Mouse (Mus musculus) embryonic facial prominence, embryonic 14.5 days (tissue): ENCODE measurements around the gene Olfr684. TPM values are rescaled to one million over a fixed set of nuclear protein-coding genes. Genes with fewer than 3 reads are reported as not detected.

Source experiments
- ATAC-seq: fragments of 200-750 bp; cut with Nextera tagmentation; 2 replicates; pipeline ENCODE4 v1.8.0; 2017; ENCODE audit warnings: low read depth, moderate number of reproducible peaks, moderate TSS enrichment
- DNase-seq: peaks from one replicate; pipeline ENCODE4 v3.0.0-alpha.2; 2015; ENCODE audit warnings: low spot score
- H3K27ac ChIP-seq: fragments of 300-500 bp; sonication (generic); replicated peaks from 2 replicates; pipeline ENCODE4 v1.5.1; 2014; ENCODE audit warnings: low read depth, mild to moderate bottlenecking, low read length, moderate library complexity
- H3K27me3 ChIP-seq: fragments of 300-500 bp; sonication (generic); replicated peaks from 2 replicates; pipeline ENCODE4 v1.6.1; 2014; ENCODE audit warnings: low read length; ENCODE audit not compliant: control insufficient read depth, insufficient read depth
- H3K36me3 ChIP-seq: fragments of 300-500 bp; sonication (generic); 2 replicates; pipeline ENCODE4 v1.6.1; 2014; ENCODE audit warnings: low read length, mixed read lengths; ENCODE audit not compliant: control insufficient read depth, insufficient read depth
- H3K4me1 ChIP-seq: fragments of 300-500 bp; sonication (generic); 2 replicates; pipeline ENCODE4 v1.6.1; 2014; ENCODE audit warnings: antibody characterized with exemption, low read length; ENCODE audit not compliant: control insufficient read depth, insufficient read depth
- H3K4me2 ChIP-seq: fragments of 300-500 bp; sonication (generic); 2 replicates; pipeline ENCODE4 v1.6.1; 2014; ENCODE audit warnings: low read depth, mild to moderate bottlenecking, low read length, moderate library complexity, mixed read lengths
- H3K4me3 ChIP-seq: fragments of 300-500 bp; sonication (generic); 2 replicates; pipeline ENCODE4 v1.5.1; 2014; ENCODE audit warnings: low read depth, mild to moderate bottlenecking, low read length
- H3K9ac ChIP-seq: fragments of 300-500 bp; sonication (generic); 2 replicates; pipeline ENCODE4 v1.6.1; 2014; ENCODE audit warnings: low read depth, mild to moderate bottlenecking, low read length, moderate library complexity, mixed read lengths
- H3K9me3 ChIP-seq: fragments of 300-500 bp; sonication (generic); 2 replicates; pipeline ENCODE4 v1.6.1; 2016; ENCODE audit warnings: low read length; ENCODE audit not compliant: control insufficient read depth
- WGBS: fragments of 180-500 bp; shearing (Covaris S2); extraction: QIAGEN DNeasy Blood & Tissue Kit; methylation state at CpG from one replicate; pipeline ENCODE4 v1.1.7; 2014; 5-methylcytosine and 5-hydroxymethylcytosine counted together
- polyA plus RNA-seq: library from polyadenylated mRNA; unstranded; fragments of >200 nt; fragmentation: Nextera tagmentation; extraction: Ambion mirVana; gene quantifications from 2 replicates; pipeline ENCODE4 v1.2.1, GENCODE M21; 2014

Gene Olfr684
- polyA plus RNA-seq = not detected in 2 replicates

DNA sequence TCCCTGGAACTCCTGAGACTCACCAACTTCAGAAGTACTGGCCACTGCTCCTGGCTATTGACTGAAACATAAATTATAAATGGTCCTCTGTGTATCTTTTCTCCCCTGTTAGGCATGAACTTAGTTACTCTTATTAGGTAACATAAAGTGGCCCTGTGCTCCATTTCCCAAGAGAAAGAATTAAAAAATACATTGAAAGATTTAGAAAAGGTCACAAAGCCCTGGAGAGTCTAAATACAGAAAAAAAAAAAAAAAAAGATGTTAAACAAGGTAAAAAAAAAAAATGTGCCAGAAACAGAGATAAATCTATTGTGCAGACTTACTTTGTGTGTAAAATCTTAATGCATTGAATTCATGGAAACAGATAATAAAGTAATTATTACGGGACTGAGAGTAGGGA is at the start of gene Olfr684:
Olfr684 (minus strand) TSS at position 101 of the 400 bp plus-strand sequence.
- no peaks in the 10 kb centered on the region for H3K36me3 ChIP-seq
- DNase-seq (no peak), ATAC-seq (no peak)
- no peak within 1 kb of the TSS for H3K27ac ChIP-seq
- no peak within 1 kb of the TSS for H3K9ac ChIP-seq
- no peaks in the 10 kb centered on the region for H3K27me3 ChIP-seq
- no peaks in the 10 kb centered on the region for H3K9me3 ChIP-seq
- 67% methylated on average over 1 of the region's 1 CpGs for WGBS
- no peaks in the 10 kb centered on the region for H3K4me1 ChIP-seq
- no peak within 1 kb of the TSS for H3K4me3 ChIP-seq
- no peak within 1 kb of the TSS for H3K4me2 ChIP-seq

DNA sequence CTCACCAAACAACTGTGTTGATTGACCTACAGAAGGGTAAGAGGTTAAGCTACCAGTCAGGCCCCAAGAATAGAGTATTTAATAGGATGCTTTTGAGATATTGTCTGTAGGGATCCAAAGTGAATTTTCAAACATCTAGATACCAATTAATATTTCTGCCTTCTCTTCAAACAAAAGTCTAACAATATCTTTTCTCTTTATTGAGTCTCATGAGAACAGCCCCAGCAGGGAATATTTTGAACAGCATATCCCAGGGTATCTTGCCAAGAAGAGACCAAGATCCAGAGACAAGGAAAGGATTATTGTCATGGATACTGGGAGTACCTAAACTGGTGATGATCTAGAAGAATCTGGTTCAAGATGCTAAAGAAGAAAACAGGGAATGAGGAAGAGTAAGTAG is 43.9 kb upstream of the Olfr684 start, which contains the start of gene Olfr686:
Olfr686 (minus strand) TSS at position 101 of the 400 bp plus-strand sequence.
- H3K9me3 ChIP-seq = no peaks in the 10 kb centered on the region
- no peak within 1 kb of the TSS for H3K9ac ChIP-seq
- no peak for DNase-seq
- no peaks in the 10 kb centered on the region for H3K27me3 ChIP-seq
- H3K27ac ChIP-seq = no peak within 1 kb of the TSS
- no peaks in the 10 kb centered on the region for H3K4me1 ChIP-seq
- H3K4me3 ChIP-seq = no peak within 1 kb of the TSS
- H3K36me3 ChIP-seq = no peaks in the 10 kb centered on the region
- no peak for ATAC-seq
- no peak within 1 kb of the TSS for H3K4me2 ChIP-seq

DNA sequence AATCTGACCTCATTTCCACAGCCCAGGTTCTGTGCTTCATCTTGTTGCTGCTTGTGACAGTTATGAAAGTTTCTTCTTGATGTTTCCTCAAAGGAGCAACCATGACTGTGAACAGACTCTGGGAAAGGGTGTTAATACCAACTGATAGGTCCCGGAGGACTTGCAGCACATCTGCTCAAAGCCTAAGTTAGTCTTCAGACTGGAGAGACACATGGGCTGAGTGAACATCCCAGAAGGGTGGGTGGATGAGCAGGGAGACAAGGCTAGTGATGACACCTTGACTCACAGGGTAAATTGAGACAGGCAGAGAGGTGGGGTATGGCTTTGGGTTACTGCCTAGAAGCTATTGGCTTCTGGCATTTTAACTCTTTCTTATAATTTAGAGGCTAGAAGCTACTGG is 22.5 kb upstream of the Olfr684 start, which contains the start of gene Olfr685:
Olfr685 (minus strand) TSS at position 101 of the 400 bp plus-strand sequence.
- 82% methylated on average over 1 of the region's 1 CpGs for WGBS
- no peaks in the 10 kb centered on the region for H3K27me3 ChIP-seq
- no peak for DNase-seq
- no peak within 1 kb of the TSS for H3K27ac ChIP-seq
- H3K4me1 ChIP-seq = no peaks in the 10 kb centered on the region
- H3K9me3 ChIP-seq = no peaks in the 10 kb centered on the region
- H3K9ac ChIP-seq = no peak within 1 kb of the TSS
- H3K4me3 ChIP-seq = no peak within 1 kb of the TSS
- no peak within 1 kb of the TSS for H3K4me2 ChIP-seq
- no peak for ATAC-seq
- H3K36me3 ChIP-seq = no peaks in the 10 kb centered on the region

DNA sequence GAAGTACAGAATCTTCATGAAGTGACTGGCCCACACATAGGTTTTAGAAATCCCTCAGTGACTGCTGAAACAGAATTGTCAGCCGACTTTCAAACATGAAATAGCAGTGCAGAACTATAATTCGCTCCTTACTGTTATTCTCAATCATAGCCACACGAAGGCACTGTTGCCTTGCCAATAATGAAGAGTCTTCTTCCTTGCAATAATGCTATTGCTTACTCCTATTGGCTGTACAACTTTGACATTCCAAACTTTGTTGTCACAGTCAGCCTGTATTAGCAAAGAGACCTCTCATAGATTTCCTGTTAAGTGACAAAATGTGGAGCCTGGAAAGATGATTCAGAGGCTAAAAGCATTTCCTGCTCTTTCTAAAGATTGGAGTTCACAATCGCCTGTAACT is 7.3 kb upstream of the Olfr684 start:
- ATAC-seq (no peak), DNase-seq (peak; percentile 39)
- Histone ChIP-seq H3K4me1 (no peaks in the 10 kb centered on the region), H3K9me3 (no peaks in the 10 kb centered on the region), H3K9ac (no peak overlapping the region), H3K27me3 (no peaks in the 10 kb centered on the region), H3K27ac (no peak overlapping the region), H3K4me3 (no peak overlapping the region), H3K4me2 (no peak overlapping the region), H3K36me3 (no peaks in the 10 kb centered on the region)
- WGBS = 48% methylated on average over 4 of the region's 4 CpGs

DNA sequence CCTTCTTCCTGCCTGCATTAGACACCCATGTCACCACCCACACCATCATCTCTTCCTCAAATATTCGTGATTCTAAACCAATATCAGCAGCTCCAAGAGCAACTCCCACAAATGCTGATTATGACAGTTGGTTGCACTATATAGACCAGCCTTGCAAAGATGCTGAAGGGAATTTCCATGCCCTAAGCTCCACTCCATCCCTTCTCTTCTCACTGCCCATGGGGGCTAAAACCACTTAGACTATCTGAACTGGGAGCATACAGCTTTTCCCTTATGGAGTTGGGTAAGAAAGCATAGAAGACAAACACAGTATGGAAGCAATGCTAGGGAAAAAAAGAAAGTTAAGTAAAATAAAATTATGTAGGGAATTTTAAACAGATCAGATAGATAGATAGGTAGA is 16.5 kb downstream of the Olfr684 start, which contains the start of gene Olfr683:
Olfr683 (minus strand) TSS at position 101 of the 400 bp plus-strand sequence.
- no peak within 1 kb of the TSS for H3K9ac ChIP-seq
- ATAC-seq (no peak), DNase-seq (no peak)
- H3K4me3 ChIP-seq = no peak within 1 kb of the TSS
- no peaks in the 10 kb centered on the region for H3K27me3 ChIP-seq
- 54% methylated on average over 1 of the region's 1 CpGs for WGBS
- no peaks in the 10 kb centered on the region for H3K36me3 ChIP-seq
- H3K4me2 ChIP-seq = no peak within 1 kb of the TSS
- no peaks in the 10 kb centered on the region for H3K4me1 ChIP-seq
- no peak within 1 kb of the TSS for H3K27ac ChIP-seq
- no peaks in the 10 kb centered on the region for H3K9me3 ChIP-seq

DNA sequence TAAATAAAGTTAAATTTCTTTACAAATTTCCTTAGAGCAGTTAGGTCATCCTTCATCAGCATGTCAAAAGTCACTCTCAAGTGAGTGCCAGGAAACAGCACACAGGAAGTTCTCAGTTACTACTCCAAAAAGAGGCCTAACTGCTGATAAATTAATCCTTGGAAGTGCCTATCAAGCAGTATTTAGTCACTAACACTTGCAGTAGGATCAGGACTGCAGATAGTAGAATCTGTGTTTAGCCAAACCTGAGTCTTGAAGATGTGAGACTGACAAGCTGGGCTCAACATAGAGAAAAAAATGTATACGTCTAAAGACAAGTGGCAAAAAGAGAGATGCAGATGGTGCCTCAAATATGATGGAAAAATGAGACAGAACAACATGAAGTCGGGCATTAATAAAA is 22.2 kb downstream of the Olfr684 start:
- Histone ChIP-seq H3K4me2 (no peak overlapping the region), H3K27me3 (no peaks in the 10 kb centered on the region), H3K27ac (no peak overlapping the region), H3K9me3 (no peaks in the 10 kb centered on the region), H3K9ac (no peak overlapping the region), H3K4me3 (no peak overlapping the region), H3K36me3 (no peaks in the 10 kb centered on the region), H3K4me1 (no peaks in the 10 kb centered on the region)
- 80% methylated on average over 2 of the region's 2 CpGs for WGBS
- no peak for DNase-seq
- ATAC-seq = no peak

DNA sequence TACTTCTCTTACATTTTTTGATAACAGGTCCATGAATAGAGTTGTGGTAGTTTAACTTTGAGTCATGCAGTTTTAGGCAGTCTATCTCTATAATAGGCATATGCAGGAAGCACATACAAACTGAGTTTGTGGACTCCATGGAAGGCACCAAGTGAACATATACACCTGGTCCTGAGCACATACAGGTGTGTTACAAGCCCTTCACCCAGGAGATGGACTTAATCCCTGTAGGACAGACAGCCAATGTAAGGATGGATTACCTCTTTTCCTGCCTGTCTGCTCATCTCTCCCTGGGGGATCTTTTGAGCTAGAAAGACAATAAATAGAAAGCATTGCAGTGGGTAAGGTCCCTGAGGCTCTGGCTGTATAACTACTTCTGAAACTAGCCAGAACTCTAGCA is 46.9 kb downstream of the Olfr684 start, which contains the start of gene Olfr681:
Olfr681 (plus strand) TSS at position 301 of the 400 bp plus-strand sequence.
- ATAC-seq (no peak), DNase-seq (no peak)
- no peak within 1 kb of the TSS for H3K27ac ChIP-seq
- no peak within 1 kb of the TSS for H3K4me3 ChIP-seq
- no peaks in the 10 kb centered on the region for H3K27me3 ChIP-seq
- H3K4me2 ChIP-seq = no peak within 1 kb of the TSS
- no peak within 1 kb of the TSS for H3K9ac ChIP-seq
- no peaks in the 10 kb centered on the region for H3K9me3 ChIP-seq
- no peaks in the 10 kb centered on the region for H3K36me3 ChIP-seq
- no peaks in the 10 kb centered on the region for H3K4me1 ChIP-seq

Other genes with a start within 250 kb of the Olfr684 start
- not detected in 2 replicates for gene Olfr667, start 242.2 kb downstream of the Olfr684 start, polyA plus RNA-seq
- not detected in 2 replicates for gene Olfr668, start 235.6 kb downstream of the Olfr684 start, polyA plus RNA-seq
- not detected in 2 replicates for gene Olfr669, start 229.4 kb downstream of the Olfr684 start, polyA plus RNA-seq
- gene Olfr670, start 201.0 kb downstream of the Olfr684 start, polyA plus RNA-seq = not detected in 2 replicates
- gene Olfr671, start 184.5 kb downstream of the Olfr684 start, polyA plus RNA-seq = not detected in 2 replicates
- 0.22 and 0.36 TPM in 2 replicates for gene Olfr672, start 161.6 kb downstream of the Olfr684 start, polyA plus RNA-seq
- gene Olfr675, start 135.2 kb downstream of the Olfr684 start, polyA plus RNA-seq = not detected in 2 replicates
- not detected in 2 replicates for gene Olfr676, start 131.0 kb downstream of the Olfr684 start, polyA plus RNA-seq
- gene Olfr677, start 112.3 kb downstream of the Olfr684 start, polyA plus RNA-seq = not detected in 2 replicates
- gene Olfr678, start 99.2 kb downstream of the Olfr684 start, polyA plus RNA-seq = not detected in 2 replicates
- 0.06 TPM in 1 of 2 replicates, not detected in the other for gene Olfr679, start 82.4 kb downstream of the Olfr684 start, polyA plus RNA-seq
- not detected in 2 replicates for gene Olfr680-ps1, start 70.8 kb downstream of the Olfr684 start, polyA plus RNA-seq
- gene Olfr681, start 46.8 kb downstream of the Olfr684 start, polyA plus RNA-seq = 0.18 TPM in 1 of 2 replicates, not detected in the other
- not detected in 2 replicates for gene Olfr683, start 16.6 kb downstream of the Olfr684 start, polyA plus RNA-seq
- 0.10 and 0.31 TPM in 2 replicates for gene Olfr685, start 22.4 kb upstream of the Olfr684 start, polyA plus RNA-seq
- gene Olfr686, start 43.8 kb upstream of the Olfr684 start, polyA plus RNA-seq = not detected in 2 replicates
- gene Olfr688, start 124.4 kb upstream of the Olfr684 start, polyA plus RNA-seq = not detected in 2 replicates
- 0.18 TPM in 2 replicates for gene Olfr689, start 147.5 kb upstream of the Olfr684 start, polyA plus RNA-seq
- not detected in 2 replicates for gene Olfr690, start 170.5 kb upstream of the Olfr684 start, polyA plus RNA-seq
- gene Olfr691, start 178.6 kb upstream of the Olfr684 start, polyA plus RNA-seq = 0.34 TPM in 1 of 2 replicates, not detected in the other
- 0.18 and 0.35 TPM in 2 replicates for gene Olfr692, start 204.6 kb upstream of the Olfr684 start, polyA plus RNA-seq
- gene Gm5901, start 211.4 kb upstream of the Olfr684 start, polyA plus RNA-seq = 0.42 TPM in 1 of 2 replicates, not detected in the other
- 37.6 and 39.0 TPM in 2 replicates for gene Fam160a2, start 236.4 kb upstream of the Olfr684 start, polyA plus RNA-seq
- 0.10 and 0.36 TPM in 2 replicates for gene Cnga4, start 240.9 kb upstream of the Olfr684 start, polyA plus RNA-seq